Mouse (Mus musculus) liver, embryonic 13.5 days (tissue): ENCODE measurements around the gene Myl3. TPM values are rescaled to one million over a fixed set of nuclear protein-coding genes. Genes with fewer than 3 reads are reported as not detected.

Experiments
- ATAC-seq: fragments of 200-750 bp; cut with Nextera tagmentation; 2 replicates; pipeline ENCODE4 v1.8.0; 2017; ENCODE audit warnings: low read depth, mild to moderate bottlenecking, moderate number of reproducible peaks, moderate library complexity
- DNase-seq: peaks from one replicate; pipeline ENCODE4 v3.0.0; 2022
- H3K27ac ChIP-seq: fragments of 300-500 bp; sonication (generic); 2 replicates; pipeline ENCODE4 v1.5.1; 2015; ENCODE audit warnings: moderate library complexity, mild to moderate bottlenecking, inconsistent platforms
- H3K27me3 ChIP-seq: fragments of 300-500 bp; sonication (generic); 2 replicates; pipeline ENCODE4 v1.6.1; 2015; ENCODE audit warnings: mild to moderate bottlenecking, inconsistent platforms
- H3K36me3 ChIP-seq: fragments of 300-500 bp; sonication (generic); 2 replicates; pipeline ENCODE4 v1.6.1; 2015; ENCODE audit warnings: mild to moderate bottlenecking, inconsistent platforms
- H3K4me1 ChIP-seq: fragments of 300-500 bp; sonication (generic); replicated peaks from 2 replicates; pipeline ENCODE4 v1.6.1; 2015; ENCODE audit warnings: inconsistent platforms
- H3K4me2 ChIP-seq: fragments of 300-500 bp; sonication (generic); 2 replicates; pipeline ENCODE4 v1.6.1; 2015; ENCODE audit warnings: inconsistent platforms, mild to moderate bottlenecking, moderate library complexity
- H3K4me3 ChIP-seq: fragments of 300-500 bp; sonication (generic); replicated peaks from 2 replicates; pipeline ENCODE4 v1.5.1; 2015; ENCODE audit warnings: mild to moderate bottlenecking, inconsistent platforms
- H3K9ac ChIP-seq: fragments of 300-500 bp; sonication (generic); 2 replicates; pipeline ENCODE4 v1.6.1; 2015; ENCODE audit warnings: mild to moderate bottlenecking, inconsistent platforms
- H3K9me3 ChIP-seq: fragments of 300-500 bp; sonication (generic); replicated peaks from 2 replicates; pipeline ENCODE4 v1.6.1; 2016; ENCODE audit warnings: inconsistent platforms
- WGBS: fragments of 180-500 bp; shearing (Covaris S2); methylation state at CpG from one replicate; pipeline ENCODE4 v1.1.7; 2015; ENCODE audit not compliant: insufficient replicate concordance; 5-methylcytosine and 5-hydroxymethylcytosine counted together
- polyA plus RNA-seq: library from polyadenylated mRNA; unstranded; fragments of >200 nt; fragmentation: Nextera tagmentation; extraction: Ambion mirVana; gene quantifications from 2 replicates; pipeline ENCODE4 v1.2.1, GENCODE M21; 2015

Myl3 gene
- polyA plus RNA-seq, 1 experiment from 2014 or later: 0.56 TPM

- H3K4me3 ChIP-seq: no peak overlapping the region
- WGBS: 75% methylated on average over 10 of the region's 10 CpGs
- ATAC-seq: no peak
- no peak for DNase-seq
- H3K4me1 ChIP-seq: no peaks in the 10 kb centered on the region
- no peak overlapping the region for H3K4me2 ChIP-seq
- 0 out of 2 replicates have a peak, but pooled peaks cover 6% of the 10 kb centered on the region for H3K27me3 ChIP-seq
- no peaks in the 10 kb centered on the region for H3K36me3 ChIP-seq
- H3K27ac ChIP-seq: no peak overlapping the region
- H3K9me3 ChIP-seq: no peaks in the 10 kb centered on the region
- H3K9ac ChIP-seq: no peak overlapping the region
Observed at GRCm38 (mm10) chr9:110762763-110763162, 21.1 kb downstream of the Myl3 start.

GRCm38 (mm10) chr9:110763405-110763804 lies 21.7 kb downstream of the Myl3 start:
- Histone ChIP-seq H3K27ac (no peak overlapping the region), H3K4me2 (no peak overlapping the region), H3K9me3 (no peaks in the 10 kb centered on the region), H3K36me3 (no peaks in the 10 kb centered on the region), H3K4me1 (no peaks in the 10 kb centered on the region), H3K27me3 (0 out of 2 replicates have a peak, but pooled peaks cover 6% of the 10 kb centered on the region), H3K4me3 (no peak overlapping the region), H3K9ac (no peak overlapping the region)
- WGBS: 61% methylated on average over 2 of the region's 2 CpGs
- ATAC-seq (no peak), DNase-seq (no peak)

GRCm38 (mm10) chr9:110772336-110772735 lies 30.7 kb downstream of the Myl3 start:
- 80% methylated on average over 10 of the region's 10 CpGs for WGBS
- ATAC-seq: no peak
- no peak overlapping the region for H3K4me3 ChIP-seq
- H3K9me3 ChIP-seq: no peaks in the 10 kb centered on the region
- H3K36me3 ChIP-seq: no peaks in the 10 kb centered on the region
- no peak overlapping the region for H3K27ac ChIP-seq
- no peak overlapping the region for H3K4me2 ChIP-seq
- no peaks in the 10 kb centered on the region for H3K4me1 ChIP-seq
- H3K9ac ChIP-seq: no peak overlapping the region
- no peaks in the 10 kb centered on the region for H3K27me3 ChIP-seq
- no peak for DNase-seq

DNA sequence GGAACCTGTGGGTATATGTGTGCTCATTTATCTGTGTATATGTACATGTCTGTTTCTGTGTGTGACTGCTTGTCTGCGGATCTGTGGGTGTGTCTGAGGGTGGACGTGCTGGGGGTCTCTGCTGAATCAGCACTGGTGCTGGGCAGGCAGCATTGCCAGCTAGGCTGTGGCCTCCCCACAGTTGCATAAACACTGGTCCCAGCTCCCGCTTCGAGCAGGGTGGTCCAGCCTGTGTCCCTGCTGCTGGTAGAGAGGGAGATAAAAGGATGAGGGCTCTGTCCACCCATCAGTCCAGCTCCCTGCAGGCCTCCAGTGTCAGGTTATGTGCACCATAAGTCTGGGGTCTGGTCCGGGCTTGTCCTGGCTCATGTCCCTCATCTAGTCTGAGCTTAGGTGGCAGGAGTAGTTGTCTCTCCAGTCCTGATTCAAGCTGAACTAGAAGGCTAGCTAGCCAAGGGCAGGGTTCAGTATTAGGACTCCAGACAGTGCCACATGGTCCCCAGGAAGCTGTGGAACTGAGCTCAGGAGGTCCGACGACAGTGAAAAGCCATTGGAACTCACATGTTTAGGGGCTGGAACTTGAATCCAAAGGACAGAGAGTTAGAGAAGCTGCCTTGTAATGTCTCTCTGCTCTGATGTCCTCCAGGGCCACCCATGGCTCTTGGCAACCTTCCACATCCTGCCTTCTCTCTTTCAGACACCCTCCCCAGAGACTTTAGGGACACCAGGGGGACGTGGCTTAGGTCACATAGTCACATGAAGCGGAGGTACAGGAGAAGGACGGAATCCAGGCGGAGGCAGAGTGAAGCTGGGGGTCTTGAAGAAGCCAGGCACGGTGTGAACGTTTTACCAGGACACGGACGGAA lies 33.0 kb downstream of the Myl3 start:
- H3K4me1 ChIP-seq: no peaks in the 10 kb centered on the region
- ATAC-seq (no peak), DNase-seq (no peak)
- WGBS: 71% methylated on average over 15 of the region's 15 CpGs
- no peak overlapping the region for H3K9ac ChIP-seq
- H3K4me2 ChIP-seq: no peak overlapping the region
- peaks cover 6% of the 10 kb centered on the region; the same call in 1 of the 2 replicates for H3K27me3 ChIP-seq
- H3K27ac ChIP-seq: no peak overlapping the region
- no peaks in the 10 kb centered on the region for H3K9me3 ChIP-seq
- no peak overlapping the region for H3K4me3 ChIP-seq
- H3K36me3 ChIP-seq: no peaks in the 10 kb centered on the region

- peaks cover 9% of the 10 kb centered on the region for H3K27me3 ChIP-seq
- no peak overlapping the region for H3K9ac ChIP-seq
- no peak overlapping the region for H3K27ac ChIP-seq
- H3K4me2 ChIP-seq: no peak overlapping the region
- DNase-seq (no peak), ATAC-seq (no peak)
- WGBS: 71% methylated on average over 10 of the region's 10 CpGs
- H3K9me3 ChIP-seq: no peaks in the 10 kb centered on the region
- H3K36me3 ChIP-seq: no peaks in the 10 kb centered on the region
- peaks cover 1% of the 10 kb centered on the region; the same call in 1 of the 2 replicates for H3K4me1 ChIP-seq
- H3K4me3 ChIP-seq: no peak overlapping the region
Observed at GRCm38 (mm10) chr9:110775269-110776022, 33.8 kb downstream of the Myl3 start.

- H3K27ac ChIP-seq: no peak overlapping the region
- no peaks in the 10 kb centered on the region for H3K36me3 ChIP-seq
- H3K4me1 ChIP-seq: peaks cover 17% of the 10 kb centered on the region
- no peaks in the 10 kb centered on the region for H3K9me3 ChIP-seq
- H3K27me3 ChIP-seq: peaks cover 34% of the 10 kb centered on the region
- 80% methylated on average over 1 of the region's 1 CpGs for WGBS
- no peak overlapping the region for H3K9ac ChIP-seq
- ATAC-seq (no peak), DNase-seq (no peak)
- H3K4me2 ChIP-seq: no peak overlapping the region
- H3K4me3 ChIP-seq: no peak overlapping the region
Observed at GRCm38 (mm10) chr9:110778100-110778499, 36.4 kb downstream of the Myl3 start.

DNA sequence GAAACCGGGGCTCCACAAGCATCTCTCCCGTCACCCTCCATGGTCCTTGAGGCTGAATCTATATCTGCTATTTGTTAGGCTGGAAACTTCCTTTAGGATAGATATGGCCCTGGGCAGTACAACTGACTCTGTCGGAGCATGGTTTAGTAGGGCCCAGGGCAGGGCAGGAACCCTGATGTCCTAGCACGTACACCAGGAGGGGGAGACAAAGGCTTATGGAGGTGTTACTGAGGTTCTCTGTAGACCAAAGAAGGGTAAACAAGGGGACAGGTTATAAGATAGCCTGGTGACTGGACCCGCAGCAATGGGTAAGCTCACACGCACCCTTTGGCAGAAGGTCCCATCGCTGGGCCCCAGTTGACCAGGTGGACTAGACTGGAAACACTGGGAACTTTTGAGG lies 36.9 kb downstream of the Myl3 start:
- Histone ChIP-seq H3K9me3 (no peaks in the 10 kb centered on the region), H3K4me3 (no peak overlapping the region), H3K27me3 (peaks cover 34% of the 10 kb centered on the region), H3K4me2 (no peak overlapping the region), H3K27ac (no peak overlapping the region), H3K4me1 (peaks cover 17% of the 10 kb centered on the region), H3K36me3 (no peaks in the 10 kb centered on the region), H3K9ac (no peak overlapping the region)
- 69% methylated on average over 7 of the region's 7 CpGs for WGBS
- DNase-seq (no peak), ATAC-seq (no peak)

DNA sequence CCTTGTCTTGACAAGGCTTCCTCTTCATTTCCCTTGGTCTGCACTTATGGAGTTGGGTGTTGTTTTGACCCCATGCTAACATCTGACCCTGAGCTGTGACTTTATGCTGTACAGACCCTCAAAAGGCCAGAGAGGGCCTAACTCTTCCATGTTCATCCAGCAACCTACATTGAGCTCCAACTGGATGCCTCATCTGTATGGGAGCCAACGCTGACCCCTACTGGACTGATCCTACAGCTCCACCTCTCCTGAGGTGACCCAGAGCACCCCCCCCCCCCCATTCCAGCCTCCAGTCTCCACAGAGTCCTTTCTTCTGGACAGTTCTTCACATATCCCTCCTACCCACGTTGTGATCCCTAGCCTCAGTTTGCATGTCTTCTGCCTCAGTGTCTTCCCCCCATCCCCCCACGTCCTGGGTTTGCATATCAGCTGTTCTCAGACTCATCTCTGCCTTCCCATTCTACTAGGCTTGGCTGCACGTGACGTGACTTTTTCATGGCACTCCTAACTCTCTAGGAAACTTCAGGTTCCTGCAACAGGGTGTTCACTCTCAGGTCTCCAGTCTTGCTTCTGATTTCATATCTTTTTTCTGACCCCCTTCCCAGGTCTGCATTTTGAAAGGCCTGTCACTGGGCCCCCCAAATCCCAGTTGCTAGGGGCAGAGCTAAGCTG lies 37.7 kb downstream of the Myl3 start:
- no peak overlapping the region for H3K9ac ChIP-seq
- ATAC-seq: no peak
- H3K4me2 ChIP-seq: no peak overlapping the region
- H3K36me3 ChIP-seq: no peaks in the 10 kb centered on the region
- H3K27me3 ChIP-seq: peaks cover 34% of the 10 kb centered on the region
- DNase-seq: no peak
- no peak overlapping the region for H3K27ac ChIP-seq
- no peaks in the 10 kb centered on the region for H3K9me3 ChIP-seq
- H3K4me3 ChIP-seq: no peak overlapping the region
- 32% methylated on average over 5 of the region's 5 CpGs for WGBS
- peaks cover 17% of the 10 kb centered on the region for H3K4me1 ChIP-seq

DNA sequence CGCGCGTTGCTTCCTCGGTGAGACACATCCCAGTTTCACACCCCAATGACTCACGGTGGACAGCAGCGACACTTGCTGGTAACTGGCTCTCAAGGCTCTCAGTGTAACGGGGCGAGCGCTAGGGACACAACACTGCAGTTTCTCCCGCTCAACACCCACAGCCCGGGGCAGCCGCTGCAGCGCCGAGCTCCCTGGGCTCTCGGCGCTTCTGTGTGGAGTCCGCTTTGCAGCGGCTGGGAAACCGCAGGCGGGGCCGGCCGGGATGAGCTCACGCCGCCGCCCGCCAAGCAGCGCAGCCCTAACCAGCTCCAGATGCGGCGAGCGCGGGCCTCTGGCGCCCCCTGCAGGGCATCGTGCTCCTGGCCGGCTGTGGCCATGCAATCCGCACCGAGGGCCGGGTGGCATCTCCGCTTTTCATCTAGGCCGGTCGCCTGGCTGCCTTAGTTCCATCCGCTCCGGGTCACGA lies 39.6 kb downstream of the Myl3 start:
- DNase-seq (peak; percentile 77), ATAC-seq (peak; percentile 88)
- H3K4me1 ChIP-seq: peaks cover 17% of the 10 kb centered on the region
- H3K4me2 ChIP-seq: peak overlapping the region; percentile 74
- peaks cover 34% of the 10 kb centered on the region for H3K27me3 ChIP-seq
- WGBS: under 1% methylated on average over 43 of the region's 43 CpGs
- no peaks in the 10 kb centered on the region for H3K9me3 ChIP-seq
- no peaks in the 10 kb centered on the region for H3K36me3 ChIP-seq
- H3K9ac ChIP-seq: peak overlapping the region; percentile 62
- H3K27ac ChIP-seq: 0 out of 2 replicates have a peak overlapping the region, but pooled peaks have one; percentile 53
- peak overlapping the region; percentile 54 for H3K4me3 ChIP-seq

- peak; percentile 18 for DNase-seq
- WGBS: under 1% methylated on average over 23 of the region's 23 CpGs
- 0 out of 2 replicates have a peak overlapping the region, but pooled peaks have one; percentile 53 for H3K27ac ChIP-seq
Observed at GRCm38 (mm10) chr9:110781731-110782130, 40.1 kb downstream of the Myl3 start.

DNA sequence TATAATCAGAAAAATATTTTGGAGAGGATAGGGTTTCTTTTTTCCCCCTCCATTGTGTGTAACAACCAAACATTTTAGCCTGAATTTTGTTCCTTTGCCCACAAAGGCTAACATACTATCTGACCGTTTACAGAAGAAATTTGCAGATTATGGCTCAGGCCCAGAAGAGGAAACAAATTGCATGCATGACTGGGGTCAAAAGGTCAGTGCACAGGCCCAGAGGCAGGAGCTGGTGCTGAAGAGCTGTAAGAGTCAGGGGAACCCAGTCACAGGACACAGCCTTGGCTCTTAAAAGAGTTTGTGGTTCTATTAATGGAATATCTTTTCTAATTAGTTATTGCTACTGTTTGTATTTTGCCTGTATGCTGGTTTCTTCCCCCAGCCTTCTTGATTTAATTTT lies 42.0 kb downstream of the Myl3 start:
- no peak for ATAC-seq
- no peaks in the 10 kb centered on the region for H3K9me3 ChIP-seq
- 32% methylated on average over 1 of the region's 1 CpGs for WGBS

More at GRCm38 (mm10) chr9:110781731-110782130, 40.1 kb downstream of the Myl3 start:
- H3K36me3 ChIP-seq: no peaks in the 10 kb centered on the region
- H3K9me3 ChIP-seq: no peaks in the 10 kb centered on the region
- peak overlapping the region; percentile 54 for H3K4me3 ChIP-seq
- H3K9ac ChIP-seq: peak overlapping the region; percentile 62
- H3K4me2 ChIP-seq: peak overlapping the region; percentile 74
- ATAC-seq: peak; percentile 57
- peaks cover 17% of the 10 kb centered on the region for H3K4me1 ChIP-seq
- peaks cover 34% of the 10 kb centered on the region for H3K27me3 ChIP-seq

More for the DNA sequence above, 42.0 kb downstream of the Myl3 start:
- peaks cover 17% of the 10 kb centered on the region for H3K4me1 ChIP-seq
- H3K36me3 ChIP-seq: no peaks in the 10 kb centered on the region
- H3K9ac ChIP-seq: no peak overlapping the region
- no peak overlapping the region for H3K4me3 ChIP-seq
- no peak for DNase-seq
- H3K27me3 ChIP-seq: peaks cover 31% of the 10 kb centered on the region
- H3K4me2 ChIP-seq: no peak overlapping the region
- no peak overlapping the region for H3K27ac ChIP-seq
